Mouse (Mus musculus) embryo, embryonic 10 days (tissue): Measurements from ENCODE around the gene Filip1l.
A peak's percentile ranks its signal among the peaks of the same experiment; 100 is the strongest.
"Not testable (repeated sequence)": the region's sequence is repeated elsewhere in the genome, so short reads cannot be mapped to it uniquely, and the experiment has no call there.

ENCODE experiments used
- DNase-seq: peaks from one replicate; pipeline ENCODE4 v3.0.0-alpha.2; 2015; ENCODE audit warnings: low spot score

Filip1l gene

DNA sequence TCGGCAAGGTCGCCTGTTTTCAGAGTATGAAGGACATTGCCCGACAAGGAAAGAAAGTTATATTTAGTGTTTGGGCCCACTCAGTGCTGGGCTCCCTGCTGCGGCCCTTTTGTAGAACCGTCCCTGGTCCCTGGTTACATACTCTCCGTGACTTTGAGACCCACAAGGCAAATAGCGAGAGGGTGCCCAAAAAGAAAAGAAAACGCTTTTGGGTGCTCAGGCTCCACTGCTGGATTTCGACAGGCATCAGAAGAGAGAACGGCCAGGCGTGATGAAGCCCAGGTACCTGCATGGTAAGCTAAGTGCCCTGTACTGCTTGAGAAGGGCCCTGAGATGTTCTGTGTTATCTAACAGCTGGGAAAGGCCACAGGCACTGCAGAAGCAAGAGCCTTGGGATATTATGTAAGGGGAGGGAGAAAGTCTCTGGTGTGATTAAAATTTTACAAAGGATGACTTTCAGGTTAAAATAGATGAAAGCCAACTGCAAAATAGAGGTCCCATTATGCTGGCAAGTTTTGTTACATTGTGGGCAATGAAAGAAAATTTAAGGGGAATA is 351 bp downstream of the Filip1l start:
- DNase-seq: no peak

DNA sequence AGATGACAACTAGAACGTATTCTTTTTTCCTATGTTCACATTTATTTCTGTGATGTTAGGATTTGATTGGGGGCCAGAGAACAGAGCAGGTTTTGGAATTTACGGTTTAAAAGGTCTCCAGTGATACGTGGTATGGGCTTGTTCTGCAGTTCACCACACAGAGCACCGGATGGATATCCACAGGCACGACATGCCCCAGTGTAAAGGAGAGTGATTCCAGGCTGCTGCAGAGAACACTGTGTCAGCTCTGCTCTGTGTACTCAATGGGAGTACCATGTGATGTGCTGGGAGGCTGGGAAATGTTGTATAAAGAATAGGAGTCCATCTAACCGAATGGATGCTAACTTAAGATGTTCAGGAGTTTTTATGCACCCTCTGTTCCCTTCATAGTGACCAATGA is 1.0 kb downstream of the Filip1l start:
- no peak for DNase-seq

DNA sequence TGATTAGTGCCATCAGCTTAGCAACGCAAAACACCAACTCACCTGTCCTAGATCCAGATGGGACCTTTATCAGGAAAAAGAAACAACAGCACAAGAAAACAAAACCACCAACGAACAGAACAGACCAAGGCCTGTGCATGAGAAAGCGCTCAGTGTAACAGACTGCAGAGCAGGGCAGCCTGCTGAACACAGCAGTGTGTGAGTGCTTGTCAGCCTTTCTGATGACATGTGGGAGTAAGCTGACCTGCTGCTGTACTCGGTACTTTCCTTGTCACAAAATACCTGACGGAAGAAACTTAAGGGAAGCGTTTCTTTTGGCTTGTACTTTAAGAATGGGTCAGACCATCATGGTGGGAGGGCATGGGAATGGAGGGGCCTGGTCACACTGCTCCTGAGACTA is 3.6 kb downstream of the Filip1l start:
- no peak for DNase-seq

DNA sequence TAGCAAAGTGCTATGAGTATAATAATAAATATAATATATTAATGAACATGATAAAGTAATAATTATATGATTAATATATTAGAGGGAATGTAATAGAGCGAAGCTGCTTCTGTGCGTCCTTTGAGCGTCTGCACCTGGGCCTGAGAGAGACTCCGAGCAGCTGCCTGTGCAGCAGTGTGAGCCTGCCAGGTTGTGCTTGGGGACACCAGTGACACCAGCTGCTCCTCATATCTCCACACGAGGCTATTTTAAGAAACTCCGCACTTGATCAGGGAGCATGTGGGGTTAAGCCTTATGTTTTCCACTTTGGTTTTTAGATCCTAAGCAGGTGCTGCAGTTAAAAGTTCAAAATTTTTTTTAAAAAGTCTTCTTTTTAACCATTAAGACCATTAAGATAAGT is 4.1 kb downstream of the Filip1l start:
- DNase-seq: no peak

DNA sequence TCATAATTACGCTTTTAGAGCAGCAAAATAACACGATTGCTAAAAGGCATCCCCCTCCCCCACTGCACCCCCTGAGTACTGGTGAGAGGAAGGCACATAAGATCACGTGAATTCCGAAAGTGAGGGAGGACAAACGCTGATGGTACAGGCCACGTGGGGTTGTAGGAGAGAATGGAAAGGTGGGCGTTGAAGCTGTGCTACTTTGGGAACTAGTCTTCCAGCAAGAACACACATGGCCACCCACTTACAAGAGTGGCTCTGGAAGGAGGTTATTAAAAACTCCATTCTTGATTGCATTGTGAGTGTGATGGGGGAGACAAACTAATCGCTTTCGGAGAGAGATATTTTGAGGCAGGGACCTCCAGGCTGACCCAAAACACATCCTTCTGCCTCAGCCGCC is 6.4 kb downstream of the Filip1l start:
- no peak for DNase-seq

DNA sequence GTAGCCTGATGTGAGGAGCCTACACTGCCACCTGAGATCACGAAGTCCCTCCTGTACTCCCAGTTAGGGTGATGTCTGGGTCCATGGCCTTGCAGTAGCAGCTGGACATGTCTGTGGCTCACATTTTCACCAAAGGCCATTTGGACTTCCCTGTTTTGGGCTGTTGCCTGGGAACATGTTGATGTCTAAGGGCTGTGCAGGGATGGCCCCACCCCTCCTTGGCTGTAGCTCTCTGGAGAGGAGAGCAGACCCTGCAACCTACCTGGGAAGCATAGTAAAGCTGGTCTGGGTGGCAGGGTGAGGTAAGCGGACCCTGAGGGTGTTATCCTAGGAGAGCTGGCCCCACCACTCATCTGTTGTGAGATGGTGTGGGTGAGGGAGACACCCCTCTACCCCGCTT is 7.9 kb downstream of the Filip1l start:
- no peak for DNase-seq

DNA sequence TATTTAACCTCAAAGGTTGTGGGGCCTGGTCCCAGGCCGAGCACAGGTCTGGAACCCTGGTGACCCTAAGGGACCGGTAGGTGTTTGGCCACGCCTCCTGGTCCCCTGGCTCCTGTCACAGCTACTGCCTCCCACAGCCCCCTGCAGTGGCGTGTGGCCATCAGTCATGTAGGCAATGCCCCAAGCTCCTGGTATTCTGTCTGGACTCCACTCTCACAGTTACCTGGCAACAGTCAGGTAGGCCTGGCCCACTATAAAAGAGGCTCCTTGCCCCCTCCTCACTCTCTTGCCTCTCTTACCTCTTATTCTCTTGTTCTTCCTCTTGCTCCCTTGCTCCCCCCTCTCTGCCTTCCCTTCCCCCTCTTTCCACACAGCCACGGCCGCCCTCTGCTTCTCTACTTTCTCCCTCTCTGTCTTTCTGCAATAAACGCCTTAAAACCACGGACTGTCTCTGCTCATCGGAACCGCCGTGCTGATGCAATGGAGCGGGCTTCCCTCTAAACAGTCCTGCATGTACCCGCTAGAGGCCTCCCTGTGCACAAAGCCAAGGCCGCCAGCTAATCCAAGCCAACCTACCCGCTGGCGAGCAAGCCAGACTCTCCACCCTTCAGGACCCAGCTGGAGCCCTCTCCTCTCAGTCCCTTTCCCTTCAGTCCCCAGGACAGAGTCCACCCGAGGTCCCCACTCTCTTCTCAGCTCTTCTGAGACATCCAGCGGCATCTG is 9.9 kb downstream of the Filip1l start:
- DNase-seq: peak; percentile 65

DNA sequence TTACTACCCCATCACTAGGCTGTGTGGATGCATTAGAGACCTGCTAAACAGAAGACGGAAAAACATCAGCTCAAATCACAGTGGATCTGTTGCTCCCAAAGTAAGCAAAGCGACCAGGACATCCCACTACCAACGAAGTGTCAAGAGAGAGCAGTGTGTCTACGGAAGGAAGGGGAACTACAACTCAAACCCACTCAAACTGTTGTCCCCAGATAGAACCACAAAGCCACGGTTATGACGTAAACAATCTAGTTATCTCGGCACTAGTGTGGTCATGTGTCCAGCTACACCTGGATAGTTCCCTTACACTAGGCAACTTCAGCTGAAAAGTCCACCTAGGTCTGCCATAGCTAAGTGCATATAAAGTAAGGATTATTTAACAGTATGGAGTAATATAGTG is 11.6 kb downstream of the Filip1l start:
- DNase-seq: no peak

DNA sequence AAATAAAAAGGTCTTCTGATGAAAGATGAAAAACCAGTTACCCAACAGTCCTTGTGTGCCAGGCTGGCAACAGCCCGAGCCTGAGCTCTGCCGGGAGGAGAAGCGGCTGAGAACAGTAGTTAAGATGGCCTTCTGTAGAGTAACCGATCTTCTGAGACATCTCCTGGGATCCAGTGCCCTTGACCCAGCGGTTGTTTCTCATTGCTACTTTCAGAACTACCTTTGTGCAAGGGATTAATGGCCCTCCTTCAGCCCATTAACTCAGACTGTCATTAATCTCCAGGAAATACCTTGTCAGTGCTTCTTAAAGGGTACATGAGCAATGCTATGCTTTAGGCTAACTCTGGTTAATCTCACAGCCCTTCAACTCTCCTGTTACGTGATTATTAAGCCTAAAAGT is 13.2 kb downstream of the Filip1l start:
- DNase-seq: peak; percentile 74

DNA sequence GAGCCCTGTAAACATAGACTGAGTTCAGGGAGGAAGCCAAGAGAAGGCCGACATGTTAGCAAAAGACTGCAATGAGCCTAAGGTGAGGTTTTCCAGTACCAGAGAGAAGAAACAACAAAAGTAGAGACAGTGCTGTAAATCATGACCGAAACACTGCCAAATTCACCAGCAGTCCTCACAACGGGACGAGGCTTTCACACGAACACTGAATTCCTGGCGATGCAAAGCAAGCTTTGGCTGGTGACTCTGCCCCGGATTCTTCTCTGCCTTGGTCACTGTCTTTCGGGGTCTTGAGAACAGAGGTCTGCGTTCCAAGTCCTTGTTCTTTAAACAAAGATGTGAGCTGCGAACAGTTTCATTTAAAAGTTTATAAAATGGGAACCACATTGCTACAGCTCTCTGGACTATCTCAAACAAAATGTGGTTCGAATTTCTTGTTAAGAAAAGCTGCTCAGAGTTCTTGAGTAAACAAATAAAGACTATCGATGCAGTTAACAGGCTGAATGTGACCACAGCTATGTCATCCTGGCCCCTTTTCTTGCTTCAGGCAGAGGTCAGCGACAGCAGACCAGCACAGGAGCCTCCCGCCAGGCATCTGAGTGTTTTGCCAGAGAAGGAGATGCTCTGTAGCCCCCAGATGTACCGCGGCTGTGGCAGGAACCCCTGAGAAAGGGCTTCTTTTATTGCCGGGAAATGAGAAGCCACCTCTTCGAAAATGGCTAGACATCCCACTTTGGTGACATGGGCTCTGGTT is 14.2 kb downstream of the Filip1l start:
- DNase-seq: peak; percentile 33

DNA sequence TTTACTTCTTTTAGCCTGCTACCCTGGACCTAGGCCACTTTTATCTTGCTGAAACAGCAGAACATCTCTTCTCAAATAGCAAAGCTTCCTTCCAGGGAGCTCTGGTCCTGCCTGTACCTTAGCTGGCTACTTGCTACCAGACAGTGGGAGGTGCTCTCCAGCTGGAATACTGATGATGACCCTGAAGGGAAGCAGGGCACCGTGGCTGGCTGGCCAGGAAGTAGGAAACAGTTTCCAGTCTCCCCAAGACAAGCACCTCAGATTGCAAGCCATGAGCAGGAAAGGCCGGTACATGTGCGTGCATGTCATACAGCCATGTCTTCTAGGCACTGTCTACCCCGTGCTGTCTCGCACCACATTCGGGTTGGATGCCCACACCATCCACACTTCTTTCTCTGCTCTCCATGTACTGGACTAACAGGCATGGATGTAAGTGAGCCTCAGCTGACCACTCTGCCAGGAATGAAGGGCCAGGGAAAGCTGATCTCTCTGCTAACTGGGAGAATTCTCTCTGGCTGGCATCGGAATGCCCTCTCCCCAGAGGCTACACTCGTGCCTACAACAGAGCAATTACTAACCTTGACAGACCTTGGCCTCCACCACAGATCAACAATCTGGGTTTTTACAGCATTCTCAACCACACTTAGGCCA is 17.1 kb downstream of the Filip1l start:
- DNase-seq: no peak

DNA sequence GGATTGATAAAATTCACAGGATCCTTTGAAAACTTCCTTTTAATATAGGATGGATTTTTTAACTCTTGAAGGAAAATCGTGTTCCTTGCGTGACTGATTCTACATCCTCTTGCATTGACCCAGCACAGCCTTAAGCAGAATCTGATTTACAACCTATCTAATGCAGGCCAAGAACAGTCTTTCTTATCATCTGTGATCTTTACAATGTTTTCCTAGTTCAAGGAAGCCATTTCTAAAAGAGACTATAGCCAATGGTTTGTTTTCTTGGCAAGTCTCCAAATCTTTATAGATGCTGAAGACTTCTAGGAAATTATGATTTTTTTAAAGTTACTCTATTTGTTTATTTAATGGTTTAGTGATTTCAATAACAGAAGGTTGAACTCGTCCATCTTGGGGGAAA is 19.3 kb downstream of the Filip1l start:
- no peak for DNase-seq

DNA sequence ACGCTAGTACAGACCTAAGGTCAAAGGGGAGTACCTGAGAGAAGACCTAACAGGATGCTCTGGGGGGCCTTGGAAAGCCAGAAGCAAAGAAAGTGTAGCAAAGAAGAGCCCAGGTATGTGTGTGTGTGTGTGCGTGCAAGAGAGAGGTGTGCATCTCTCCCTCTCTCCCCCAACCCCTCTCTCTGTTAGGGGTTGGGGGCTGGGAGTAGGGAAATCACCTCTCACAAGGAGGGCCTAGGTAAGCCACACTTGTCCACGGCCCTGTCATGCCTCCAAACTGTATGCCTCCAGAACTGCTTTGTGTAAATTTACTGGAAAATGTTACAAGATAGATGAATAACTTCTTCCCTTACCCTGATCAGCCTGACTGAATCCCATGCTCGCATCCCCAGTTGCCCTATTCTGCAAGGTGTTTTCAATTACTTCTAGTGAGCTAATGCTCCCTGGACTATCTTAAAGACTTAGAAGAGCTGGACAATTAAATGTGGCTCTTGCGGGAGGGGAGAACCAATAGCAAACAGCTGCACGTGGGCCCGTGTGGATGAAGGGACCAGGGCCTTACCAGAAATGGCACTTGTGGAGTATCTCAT is 22.4 kb downstream of the Filip1l start:
- no peak for DNase-seq

DNA sequence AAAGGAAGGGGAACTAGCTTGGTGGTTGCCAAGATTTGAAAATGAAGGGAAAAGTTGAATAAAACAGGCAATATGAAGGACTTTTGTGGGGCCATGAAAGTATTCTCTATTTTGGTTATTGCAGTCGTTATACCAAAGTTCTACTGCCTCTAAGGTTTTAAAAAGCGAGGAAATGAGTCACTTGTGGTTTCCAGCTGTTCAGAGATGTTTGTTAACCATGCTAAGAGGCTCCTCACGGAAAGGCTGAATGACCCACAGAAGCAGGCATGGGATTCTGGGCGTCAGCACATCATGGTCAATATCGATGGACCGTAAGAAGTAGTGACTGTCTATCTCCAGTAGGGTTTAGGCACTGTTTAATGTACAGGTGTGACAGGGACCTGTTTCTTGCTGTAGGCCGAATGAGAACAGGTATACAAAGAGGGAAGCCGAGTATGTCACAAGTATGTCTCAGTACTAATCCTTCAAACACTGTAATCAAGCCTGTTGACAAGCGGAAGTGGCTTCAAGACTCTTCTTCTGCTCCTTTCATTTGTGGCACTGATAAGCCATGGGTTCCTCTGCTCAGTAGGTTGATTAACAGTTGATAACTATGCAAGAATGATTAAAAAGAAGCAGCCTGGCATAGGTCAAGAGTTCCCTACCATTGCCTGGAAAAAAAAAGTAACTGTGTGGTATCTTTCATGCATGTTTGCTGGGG is 25.9 kb downstream of the Filip1l start:
- no peak for DNase-seq

DNA sequence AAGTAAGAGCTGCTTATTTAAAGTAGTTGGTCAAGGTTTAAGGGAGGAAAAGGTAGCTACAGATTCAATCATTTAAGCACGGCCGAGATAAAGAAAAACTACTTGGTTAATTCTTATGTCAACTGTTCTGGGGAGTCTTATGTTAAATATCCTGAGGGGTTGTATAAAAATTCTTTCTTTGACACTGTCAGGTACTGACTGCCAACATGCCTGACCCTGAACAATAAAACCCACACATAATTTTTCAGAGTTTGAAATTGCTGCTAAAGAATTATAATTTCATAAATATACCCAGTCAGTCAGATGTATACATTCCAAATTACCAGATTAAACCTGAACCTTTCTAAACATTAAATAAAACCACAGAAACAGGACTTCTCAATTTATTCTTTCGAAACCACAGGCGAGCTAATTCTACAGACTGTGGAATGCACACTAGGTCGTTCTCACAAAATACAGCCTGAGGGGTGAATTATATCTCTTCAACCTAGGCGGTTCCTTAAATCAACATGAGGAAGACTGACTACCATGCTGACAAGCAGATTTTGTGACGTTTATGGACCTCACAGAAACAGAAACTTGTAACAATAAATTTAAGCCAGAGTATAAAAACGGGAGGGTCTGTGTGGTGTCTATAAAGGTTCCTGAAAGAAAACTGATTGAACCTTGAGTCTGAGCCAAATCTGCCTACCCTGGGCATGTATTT is 30.5 kb downstream of the Filip1l start:
- DNase-seq: no peak

DNA sequence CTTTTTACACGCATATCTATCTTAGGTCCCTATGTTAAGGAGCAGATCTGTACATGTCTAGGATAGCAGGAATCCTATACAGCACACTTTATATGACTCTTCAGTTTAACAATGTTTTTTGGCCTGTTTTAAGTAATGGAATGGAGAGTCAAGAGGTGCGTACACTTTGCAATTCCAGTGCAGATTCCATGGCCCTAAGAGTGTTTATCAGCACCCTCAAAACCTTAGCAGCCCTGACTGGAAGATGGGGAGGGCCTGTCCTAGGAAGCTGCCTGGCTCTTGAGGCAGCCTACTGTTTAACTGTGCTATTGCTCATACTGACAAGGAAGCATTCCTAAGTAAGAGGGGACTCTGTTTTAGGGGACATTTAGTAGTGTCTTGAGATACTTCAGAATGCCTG is 31.4 kb downstream of the Filip1l start:
- DNase-seq: no peak

DNA sequence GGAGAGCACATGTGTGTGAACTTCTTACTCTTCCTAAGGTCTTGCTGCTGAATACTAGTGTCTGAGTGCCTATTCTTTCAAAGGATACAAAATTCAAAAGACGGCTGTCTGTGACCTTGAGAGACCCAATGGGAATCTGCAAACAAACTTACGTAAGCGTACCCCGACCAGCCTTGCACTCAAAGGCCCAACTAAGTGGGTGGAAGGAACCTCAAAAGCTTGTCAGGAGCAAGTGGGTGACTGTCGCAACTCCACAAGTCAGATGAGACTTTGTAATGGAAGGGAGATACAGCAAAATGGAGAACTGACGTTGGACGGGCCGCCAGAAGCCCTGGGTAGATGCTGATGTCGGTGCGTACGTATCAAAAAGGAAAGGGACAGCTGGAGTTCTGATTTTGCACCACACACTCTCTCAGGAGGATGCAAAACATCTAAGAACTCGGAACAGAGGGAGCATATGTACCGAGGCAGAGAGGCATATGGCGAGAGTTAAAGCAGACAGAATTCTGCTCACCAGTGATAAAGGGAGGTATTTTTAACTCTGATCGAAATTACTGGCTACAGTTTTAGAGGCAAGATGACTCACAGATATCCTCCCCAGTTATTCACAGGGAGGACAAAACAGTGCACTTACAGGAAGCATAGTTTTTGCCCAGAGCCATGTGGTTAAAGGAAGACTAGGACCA is 36.8 kb downstream of the Filip1l start:
- DNase-seq: no peak

DNA sequence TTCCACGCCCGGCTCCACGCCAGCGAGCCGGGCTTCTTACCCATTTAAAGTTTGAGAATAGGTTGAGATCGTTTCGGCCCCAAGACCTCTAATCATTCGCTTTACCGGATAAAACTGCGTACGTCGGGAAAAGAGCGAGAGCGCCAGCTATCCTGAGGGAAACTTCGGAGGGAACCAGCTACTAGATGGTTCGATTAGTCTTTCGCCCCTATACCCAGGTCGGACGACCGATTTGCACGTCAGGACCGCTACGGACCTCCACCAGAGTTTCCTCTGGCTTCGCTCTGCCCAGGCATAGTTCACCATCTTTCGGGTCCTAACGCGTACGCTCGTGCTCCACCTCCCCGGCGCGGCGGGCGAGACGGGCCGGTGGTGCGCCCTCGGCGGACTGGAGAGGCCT is 38.3 kb downstream of the Filip1l start:
- not testable (repeated sequence) for DNase-seq

DNA sequence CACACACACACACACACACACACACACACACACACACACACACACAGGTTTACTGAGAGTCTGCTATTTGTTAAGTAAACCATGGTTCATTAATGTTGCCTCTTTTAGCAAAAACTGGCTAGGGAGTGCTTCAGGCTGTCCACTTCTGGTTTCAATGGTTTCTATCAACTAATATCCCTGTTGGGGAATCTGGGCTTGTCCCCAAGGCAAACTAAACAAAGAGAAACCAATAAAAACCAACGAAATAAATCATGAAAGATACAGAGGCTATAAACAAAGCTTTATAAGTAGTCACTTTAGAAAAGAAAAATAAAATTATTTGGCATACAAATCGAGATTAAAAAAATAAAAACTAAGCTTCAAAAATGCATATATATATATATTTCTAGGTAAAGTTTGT is 39.6 kb downstream of the Filip1l start:
- DNase-seq: no peak

DNA sequence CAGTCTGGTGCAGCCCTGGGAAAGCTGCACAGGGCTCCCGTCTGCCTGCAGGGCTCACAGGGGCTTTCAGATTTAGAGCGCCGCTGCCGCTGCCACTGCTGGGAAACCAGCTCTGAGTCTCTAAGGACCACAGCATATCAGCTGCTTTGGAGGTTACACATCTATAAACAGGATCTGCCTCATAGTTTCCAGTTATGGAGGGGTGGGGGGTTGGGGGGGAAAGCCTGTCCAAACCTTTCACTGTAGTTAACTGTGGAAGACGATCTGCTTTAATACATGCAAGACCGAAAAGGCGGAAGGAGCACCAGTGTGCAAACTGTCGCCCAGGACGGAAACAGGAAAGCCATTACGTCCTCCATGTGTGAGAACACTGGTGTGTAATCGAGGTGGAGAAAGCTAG is 40.3 kb downstream of the Filip1l start:
- no peak for DNase-seq

DNA sequence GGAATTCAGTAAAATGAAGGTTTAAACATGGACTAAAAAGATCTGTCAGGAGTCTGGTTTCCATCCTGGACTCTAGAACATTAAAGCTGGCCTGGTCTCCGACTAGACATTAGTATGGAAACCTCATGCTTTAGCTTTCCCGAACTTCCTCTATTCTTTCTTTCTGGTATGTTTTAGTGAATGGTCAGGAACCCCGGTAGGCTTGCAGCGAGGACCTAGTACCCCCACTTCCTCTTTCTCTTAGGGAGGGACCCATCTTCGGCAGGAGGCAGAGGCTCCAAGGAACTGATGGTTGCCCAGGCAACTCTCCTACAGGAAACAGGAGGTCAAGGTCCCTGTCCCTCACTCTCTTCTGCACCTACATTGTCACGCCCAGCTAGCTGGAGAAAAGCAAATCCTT is 43.4 kb downstream of the Filip1l start:
- DNase-seq: no peak
